Mouse (Mus musculus) G1E (cell line): ENCODE data around the gene Akr1c12. TPM values are rescaled to one million over a fixed set of nuclear protein-coding genes. Genes with fewer than 3 reads are reported as not detected.
"Not testable (repeated sequence)": the region's sequence is repeated elsewhere in the genome, so short reads cannot be mapped to it uniquely, and the experiment has no call there.

ENCODE experiments used
- ATAC-seq: 2 replicates; pipeline ENCODE4 v1.8.0; 2016; ENCODE audit warnings: mild to moderate bottlenecking; ENCODE audit not compliant: insufficient number of reproducible peaks, poor library complexity, low FRiP score, severe bottlenecking; ENCODE audit errors: extremely low read depth
- DNase-seq: peaks from one replicate; pipeline ENCODE4 v3.0.0; 2012; ENCODE audit warnings: low spot score
- H3K27me3 ChIP-seq: 2 replicates; pipeline ENCODE4 v1.6.1; 2012; ENCODE audit warnings: mild to moderate bottlenecking, low read length, inconsistent platforms; ENCODE audit not compliant: insufficient read depth
- H3K36me3 ChIP-seq: replicated peaks from 2 replicates; pipeline ENCODE3; 2012; ENCODE audit warnings: mild to moderate bottlenecking, inconsistent platforms
- H3K4me1 ChIP-seq: 2 replicates; pipeline ENCODE4 v1.6.1; 2012; ENCODE audit warnings: low read depth, low read length, inconsistent platforms, mixed read lengths; ENCODE audit not compliant: insufficient read depth
- H3K4me3 ChIP-seq: 2 replicates; pipeline ENCODE4 v1.5.1; 2012; ENCODE audit warnings: low read depth, mild to moderate bottlenecking, inconsistent platforms, low read length, moderate library complexity, mixed read lengths
- H3K9me3 ChIP-seq: replicated peaks from 2 replicates; pipeline ENCODE4 v1.6.1; 2012; ENCODE audit warnings: inconsistent platforms
- CTCF ChIP-seq: IDR thresholded peaks from 2 replicates; pipeline ENCODE4 v1.5.1; 2012; ENCODE audit warnings: low read depth, low read length, inconsistent platforms, mixed read lengths
- GATA1 ChIP-seq: IDR thresholded peaks from 2 replicates; pipeline ENCODE4 v1.6.1; 2012; ENCODE audit warnings: borderline replicate concordance, low read length, inconsistent platforms, mixed read lengths
- GATA2 ChIP-seq: IDR thresholded peaks from 2 replicates; pipeline ENCODE4 v1.6.1; 2012; ENCODE audit warnings: low read depth, low read length, inconsistent platforms, borderline replicate concordance
- POLR2AphosphoS5 ChIP-seq: IDR thresholded peaks from 2 replicates; pipeline ENCODE4 v1.6.1; 2012; ENCODE audit warnings: low read depth, low read length, inconsistent platforms; ENCODE audit not compliant: insufficient replicate concordance
- TAL1 ChIP-seq: conservative IDR thresholded peaks from 2 replicates; pipeline ENCODE4 v1.6.1; 2012; ENCODE audit warnings: low read depth, low read length, inconsistent platforms, mixed read lengths
- polyA plus RNA-seq: library from polyadenylated mRNA; stranded (reverse); fragments of >175 nt; gene quantifications from 2 replicates; pipeline ENCODE4 v1.2.3, GENCODE M21; 2012
- total RNA-seq, 2 experiments: library from RNA; stranded (forward) in 1 of 2; stranded (reverse) in 1 of 2; fragments of 200-1000 nt in 1 of 2; fragments of >200 nt in 1 of 2; fragmentation: Nextera tagmentation in 1 of 2; gene quantifications; 2 replicates each; pipeline ENCODE4 v1.2.3; 2014 to 2017

Akr1c12 gene
- total and polyA plus RNA-seq, 3 experiments = 1.0 to 36.1 (median 9.0) TPM

- no peak for ATAC-seq
- TF ChIP-seq GATA1 (no peak), POLR2AphosphoS5 (no peak), TAL1 (no peak), GATA2 (no peak), CTCF (no peak)
- no peaks in the 10 kb centered on the region for H3K36me3 ChIP-seq
- no peaks in the 10 kb centered on the region for H3K27me3 ChIP-seq
- peaks cover 14% of the 10 kb centered on the region for H3K4me1 ChIP-seq
- no peak overlapping the region for H3K4me3 ChIP-seq
- no peak for DNase-seq
- H3K9me3 ChIP-seq = no peaks in the 10 kb centered on the region
These were observed 1.7 kb downstream of the Akr1c12 start for GRCm38 (mm10) chr13:4277526-4277925.

GRCm38 (mm10) chr13:4270860-4271259 lies 8.4 kb downstream of the Akr1c12 start:
- Histone ChIP-seq H3K4me3 (no peak overlapping the region), H3K4me1 (peaks cover 4% of the 10 kb centered on the region), H3K9me3 (no peaks in the 10 kb centered on the region), H3K27me3 (no peaks in the 10 kb centered on the region), H3K36me3 (no peaks in the 10 kb centered on the region)
- TF ChIP-seq GATA1 (no peak), TAL1 (no peak), GATA2 (no peak), POLR2AphosphoS5 (no peak), CTCF (no peak)
- ATAC-seq (peak; percentile 15; the same call in 1 of the 2 replicates), DNase-seq (no peak)

DNA sequence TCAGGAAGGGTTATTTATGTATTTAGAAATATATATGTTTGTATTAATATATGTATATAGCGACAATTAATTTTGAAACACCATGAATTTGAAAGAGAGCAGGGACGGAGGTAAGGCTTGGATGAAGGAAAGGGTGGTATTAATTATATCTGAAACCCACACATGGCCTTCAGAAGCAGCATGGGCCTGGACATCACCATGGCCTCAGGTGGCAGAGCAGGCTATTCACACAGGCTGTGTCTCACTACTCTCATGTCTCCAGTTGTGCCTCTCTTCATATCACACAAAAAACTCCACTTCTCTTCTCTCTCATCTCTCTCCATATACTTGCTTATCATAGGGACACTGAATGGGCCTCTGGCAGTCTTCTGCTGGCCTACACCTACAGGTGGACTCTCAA lies 13.8 kb downstream of the Akr1c12 start:
- not testable (repeated sequence) for H3K9me3 ChIP-seq, H3K4me3 ChIP-seq, H3K36me3 ChIP-seq, ATAC-seq, H3K27me3 ChIP-seq, DNase-seq
- H3K4me1 ChIP-seq = peaks cover 13% of the 10 kb centered on the region

DNA sequence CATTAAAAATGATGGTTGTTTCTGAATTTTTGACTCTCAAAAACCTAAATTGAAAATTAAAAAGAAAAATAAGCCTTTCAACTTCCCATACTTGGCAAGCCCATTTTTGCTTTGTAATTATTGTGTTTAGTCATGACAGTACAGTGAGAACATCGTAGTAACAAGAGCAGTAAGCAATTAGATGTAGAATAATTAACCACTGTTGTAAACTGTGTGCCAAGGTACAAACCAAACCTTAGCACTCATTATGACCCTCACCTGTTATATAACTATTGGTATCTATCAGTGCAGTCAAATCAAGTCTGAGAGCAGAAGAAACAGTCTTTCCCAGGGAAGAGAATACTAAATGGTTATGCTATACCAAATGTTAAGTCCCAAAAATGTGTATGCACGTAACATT lies 14.2 kb downstream of the Akr1c12 start:
- Histone ChIP-seq H3K4me1 (peaks cover 13% of the 10 kb centered on the region), H3K9me3 (no peaks in the 10 kb centered on the region), H3K36me3 (no peaks in the 10 kb centered on the region), H3K27me3 (no peaks in the 10 kb centered on the region), H3K4me3 (no peak overlapping the region)
- DNase-seq = no peak
- ATAC-seq = no peak
- TF ChIP-seq POLR2AphosphoS5 (no peak), TAL1 (no peak), GATA2 (no peak), CTCF (no peak), GATA1 (no peak)

DNA sequence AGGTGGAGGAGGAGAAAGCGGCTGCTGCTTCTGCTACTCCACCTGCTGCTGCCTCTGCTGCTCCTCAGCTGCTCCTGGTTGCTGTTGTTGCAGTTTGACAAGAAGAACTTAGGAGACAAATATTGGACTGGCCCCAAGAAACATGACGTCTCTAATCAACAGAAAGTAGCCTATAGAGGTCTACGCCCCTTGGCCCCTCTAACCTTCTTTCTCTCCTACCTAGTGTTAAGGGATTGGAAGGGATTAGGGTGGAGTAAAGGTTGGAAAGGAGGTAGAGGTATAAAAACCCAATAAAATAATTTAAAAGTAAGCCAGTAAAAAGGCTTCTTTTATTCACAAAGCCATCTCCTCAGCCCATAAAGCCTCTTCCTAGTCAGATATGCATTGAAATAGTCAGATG lies 14.6 kb downstream of the Akr1c12 start:
- no peak for TF ChIP-seq POLR2AphosphoS5
- ATAC-seq = no peak

GRCm38 (mm10) chr13:4257349-4257748 lies 21.9 kb downstream of the Akr1c12 start:
- no peak overlapping the region; the same call in 1 of the 2 replicates for H3K4me3 ChIP-seq
- ATAC-seq (no peak), DNase-seq (no peak)
- peaks cover 19% of the 10 kb centered on the region for H3K4me1 ChIP-seq
- H3K36me3 ChIP-seq = no peaks in the 10 kb centered on the region
- peaks cover 8% of the 10 kb centered on the region for H3K9me3 ChIP-seq
- H3K27me3 ChIP-seq = no peaks in the 10 kb centered on the region
- TF ChIP-seq POLR2AphosphoS5 (no peak), GATA1 (no peak), TAL1 (no peak), GATA2 (no peak), CTCF (no peak)

More for the DNA sequence above, 14.6 kb downstream of the Akr1c12 start:
- no peaks in the 10 kb centered on the region for H3K36me3 ChIP-seq
- no peaks in the 10 kb centered on the region for H3K9me3 ChIP-seq
- no peak for DNase-seq
- no peaks in the 10 kb centered on the region for H3K27me3 ChIP-seq
- H3K4me1 ChIP-seq = peaks cover 13% of the 10 kb centered on the region
- no peak overlapping the region for H3K4me3 ChIP-seq

- DNase-seq, H3K9me3 ChIP-seq, H3K27me3 ChIP-seq, H3K36me3 ChIP-seq, H3K4me3 ChIP-seq: not testable (repeated sequence)
- peaks cover 19% of the 10 kb centered on the region for H3K4me1 ChIP-seq
- peak; percentile 41; the same call in 1 of the 2 replicates for TF ChIP-seq TAL1
- 0 out of 2 replicates have a peak, but pooled peaks have one; percentile 16 for TF ChIP-seq GATA2
- peak; percentile 93 for ATAC-seq
These were observed 22.3 kb downstream of the Akr1c12 start for GRCm38 (mm10) chr13:4256894-4257293.
